Mouse (Mus musculus) MEL (cell line): Measurements from ENCODE around the gene Lsr. TPM values are rescaled to one million over a fixed set of nuclear protein-coding genes. Genes with fewer than 3 reads are reported as not detected.
A peak's percentile ranks its signal among the peaks of the same experiment; 100 is the strongest.

Source experiments
- DNase-seq: peaks from one replicate; pipeline ENCODE4 v3.0.0; 2011; ENCODE audit warnings: low read depth, low spot score
- H3K27ac ChIP-seq: 2 replicates; pipeline ENCODE4 v1.5.1; 2012; ENCODE audit warnings: low read depth, mild to moderate bottlenecking, control low read depth, low read length, moderate library complexity; ENCODE audit not compliant: control insufficient read depth
- H3K27me3 ChIP-seq, 2 experiments: fragments of 150-350 bp in 1 of 2; sonication (generic) in 1 of 2; 2 replicates each; pipeline ENCODE4 v1.6.1; 2012; ENCODE audit warnings: low read length in 2 of 2, mild to moderate bottlenecking in 2 of 2, improper control_type of control experiment in 1 of 2, moderate library complexity in 1 of 2; ENCODE audit not compliant: insufficient read depth in 2 of 2, control insufficient read depth in 1 of 2
- H3K36me3 ChIP-seq, 2 experiments: 2 replicates each; pipeline ENCODE4 v1.6.1; 2012 to 2014; ENCODE audit warnings: low read length in 2 of 2, improper control_type of control experiment in 1 of 2, inconsistent platforms in 1 of 2, mild to moderate bottlenecking in 1 of 2; ENCODE audit not compliant: insufficient read depth in 2 of 2, control insufficient read depth in 1 of 2
- H3K4me1 ChIP-seq, 2 experiments: fragments of 150-350 bp in 1 of 2; sonication (generic) in 1 of 2; 2 replicates each; pipeline ENCODE4 v1.6.1; 2012; ENCODE audit warnings: low read length in 2 of 2, improper control_type of control experiment in 1 of 2, mild to moderate bottlenecking in 1 of 2; ENCODE audit not compliant: insufficient read depth in 2 of 2, control insufficient read depth in 1 of 2
- H3K4me3 ChIP-seq, 2 experiments: fragments of 150-350 bp in 1 of 2; sonication (generic) in 1 of 2; 2 replicates each; pipeline ENCODE4 v1.5.1; 2012; ENCODE audit warnings: low read depth in 2 of 2, low read length in 2 of 2, mild to moderate bottlenecking in 2 of 2, moderate library complexity in 2 of 2, control low read depth in 1 of 2, improper control_type of control experiment in 1 of 2; ENCODE audit not compliant: control insufficient read depth in 1 of 2, insufficient read depth in 1 of 2
- H3K79me2 ChIP-seq: 2 replicates; pipeline ENCODE4 v1.6.1; 2012; ENCODE audit warnings: mild to moderate bottlenecking, low read length, moderate library complexity; ENCODE audit not compliant: control insufficient read depth, poor library complexity, insufficient read depth
- H3K9ac ChIP-seq: 2 replicates; pipeline ENCODE4 v1.6.1; 2012; ENCODE audit warnings: low read depth, mild to moderate bottlenecking, control low read depth, low read length, moderate library complexity; ENCODE audit not compliant: control insufficient read depth, poor library complexity, severe bottlenecking
- H3K9me3 ChIP-seq: fragments of 150-350 bp; sonication (generic); replicated peaks from 2 replicates; pipeline ENCODE4 v1.6.1; 2012; ENCODE audit warnings: mild to moderate bottlenecking, low read length, improper control_type of control experiment, moderate library complexity; ENCODE audit not compliant: insufficient read depth
- CHD1 ChIP-seq: IDR thresholded peaks from 2 replicates; pipeline ENCODE4 v1.6.1; 2012; ENCODE audit warnings: low read depth, mild to moderate bottlenecking, inconsistent platforms, low read length, improper control_type of control experiment
- CHD2 ChIP-seq: IDR thresholded peaks from 2 replicates; pipeline ENCODE4 v1.6.1; 2011; ENCODE audit warnings: low read length, improper control_type of control experiment
- CTCF ChIP-seq, 3 experiments: IDR thresholded peaks in 2 of 3; conservative IDR thresholded peaks in 1 of 3; 2 replicates each; pipeline ENCODE4 v1.5.1; 2011 to 2012; ENCODE audit warnings: low read length in 3 of 3, low read depth in 2 of 3, mild to moderate bottlenecking in 2 of 3, improper control_type of control experiment in 1 of 3, inconsistent platforms in 1 of 3, mixed read lengths in 1 of 3, moderate library complexity in 1 of 3; ENCODE audit not compliant: control insufficient read depth in 1 of 3, insufficient read depth in 1 of 3, poor library complexity in 1 of 3, severe bottlenecking in 1 of 3
- ELF1 ChIP-seq: IDR thresholded peaks from 2 replicates; pipeline ENCODE4 v1.6.1; 2014; ENCODE audit warnings: low read depth, mild to moderate bottlenecking, inconsistent platforms, low read length, improper control_type of control experiment, moderate library complexity
- EP300 ChIP-seq, 2 experiments: IDR thresholded peaks; 2 replicates each; pipeline ENCODE4 v1.6.1; 2011; ENCODE audit warnings: improper control_type of control experiment in 2 of 2, low read length in 2 of 2, low read depth in 1 of 2, mild to moderate bottlenecking in 1 of 2
- ETS1 ChIP-seq: IDR thresholded peaks from 2 replicates; pipeline ENCODE4 v1.6.1; 2012; ENCODE audit warnings: low read depth, mild to moderate bottlenecking, inconsistent platforms, low read length, improper control_type of control experiment, moderate library complexity
- GATA1 ChIP-seq: IDR thresholded peaks from 2 replicates; pipeline ENCODE4 v1.6.1; 2011; ENCODE audit warnings: low read depth, low read length, improper control_type of control experiment
- HCFC1 ChIP-seq: IDR thresholded peaks from 2 replicates; pipeline ENCODE4 v1.6.1; 2012; ENCODE audit warnings: low read depth, mild to moderate bottlenecking, inconsistent platforms, low read length, improper control_type of control experiment, moderate library complexity
- KAT2A ChIP-seq: conservative IDR thresholded peaks from 2 replicates; pipeline ENCODE4 v1.6.1; 2012; ENCODE audit warnings: low read depth, low read length, improper control_type of control experiment, inconsistent platforms
- MAX ChIP-seq: IDR thresholded peaks from 2 replicates; pipeline ENCODE4 v1.6.1; 2011; ENCODE audit warnings: low read length, improper control_type of control experiment
- MEF2A ChIP-seq: IDR thresholded peaks from 2 replicates; pipeline ENCODE4 v1.6.1; 2014; ENCODE audit warnings: low read depth, mild to moderate bottlenecking, inconsistent platforms, low read length, improper control_type of control experiment; ENCODE audit not compliant: poor library complexity, insufficient replicate concordance, severe bottlenecking; ENCODE audit errors: extremely low read depth
- MYB ChIP-seq: IDR thresholded peaks from 2 replicates; pipeline ENCODE4 v1.6.1; 2011; ENCODE audit warnings: mild to moderate bottlenecking, low read depth, low read length, improper control_type of control experiment
- NELFE ChIP-seq: IDR thresholded peaks from 2 replicates; pipeline ENCODE4 v1.6.1; 2011; ENCODE audit warnings: low read depth, low read length, improper control_type of control experiment
- NRF1 ChIP-seq: IDR thresholded peaks from 2 replicates; pipeline ENCODE4 v1.6.1; 2014; ENCODE audit warnings: low read depth, mild to moderate bottlenecking, inconsistent platforms, low read length, improper control_type of control experiment, moderate library complexity; ENCODE audit not compliant: poor library complexity, insufficient read depth, severe bottlenecking
- POLR2AphosphoS2 ChIP-seq: IDR thresholded peaks from 2 replicates; pipeline ENCODE4 v1.6.1; 2011; ENCODE audit warnings: low read length, improper control_type of control experiment
- POLR2AphosphoS5 ChIP-seq: IDR thresholded peaks from 2 replicates; pipeline ENCODE4 v1.6.1; 2012; ENCODE audit warnings: low read depth, borderline replicate concordance, mild to moderate bottlenecking, inconsistent platforms, low read length, moderate library complexity, mixed read lengths
- RAD21 ChIP-seq: IDR thresholded peaks from 2 replicates; pipeline ENCODE4 v1.6.1; 2011; ENCODE audit warnings: mild to moderate bottlenecking, low read depth, low read length, improper control_type of control experiment
- SIN3A ChIP-seq: IDR thresholded peaks from 2 replicates; pipeline ENCODE4 v1.6.1; 2012; ENCODE audit warnings: low read length, improper control_type of control experiment, inconsistent platforms
- TAL1 ChIP-seq: IDR thresholded peaks from 2 replicates; pipeline ENCODE4 v1.6.1; 2012; ENCODE audit warnings: mild to moderate bottlenecking, inconsistent platforms, low read length, moderate library complexity, mixed read lengths
- TCF12 ChIP-seq: IDR thresholded peaks from 2 replicates; pipeline ENCODE4 v1.6.1; 2014; ENCODE audit warnings: low read depth, mild to moderate bottlenecking, inconsistent platforms, low read length, improper control_type of control experiment, moderate library complexity
- USF1 ChIP-seq: IDR thresholded peaks from 2 replicates; pipeline ENCODE4 v1.6.1; 2014; ENCODE audit warnings: low read depth, mild to moderate bottlenecking, inconsistent platforms, low read length, improper control_type of control experiment, moderate library complexity
- USF2 ChIP-seq, 2 experiments: IDR thresholded peaks; 2 replicates each; pipeline ENCODE4 v1.6.1; 2011 to 2012; ENCODE audit warnings: improper control_type of control experiment in 2 of 2, low read length in 2 of 2, borderline replicate concordance in 1 of 2, inconsistent platforms in 1 of 2, low read depth in 1 of 2, mild to moderate bottlenecking in 1 of 2; ENCODE audit not compliant: insufficient read depth in 1 of 2
- ZC3H11A ChIP-seq: IDR thresholded peaks from 2 replicates; pipeline ENCODE4 v1.6.1; 2012; ENCODE audit warnings: low read depth, mild to moderate bottlenecking, inconsistent platforms, low read length, improper control_type of control experiment
- ZNF384 ChIP-seq: IDR thresholded peaks from 2 replicates; pipeline ENCODE4 v1.6.1; 2012; ENCODE audit warnings: low read depth, mild to moderate bottlenecking, inconsistent platforms, low read length, improper control_type of control experiment
- polyA plus RNA-seq, 2 experiments: library from polyadenylated mRNA; stranded (reverse) in 1 of 2; unstranded in 1 of 2; fragments of >175 nt in 1 of 2; fragments of >200 nt in 1 of 2; gene quantifications; 2 replicates each; pipeline versions ENCODE4 v1.2.1 to v1.2.4; 2012; ENCODE audit warnings: low replicate concordance in 2 of 2, low read depth in 1 of 2; ENCODE audit not compliant: insufficient read length in 2 of 2, insufficient read depth in 1 of 2, missing spikeins in 1 of 2
- total RNA-seq: library from RNA; depleted of rRNA; stranded (reverse); fragments of 300-350 nt; gene quantifications from 2 replicates; pipeline ENCODE4 v1.2.3, GENCODE M21; 2012

Lsr gene
- total and polyA plus RNA-seq, 3 experiments, result 0.22 TPM; not detected in 2

DNA sequence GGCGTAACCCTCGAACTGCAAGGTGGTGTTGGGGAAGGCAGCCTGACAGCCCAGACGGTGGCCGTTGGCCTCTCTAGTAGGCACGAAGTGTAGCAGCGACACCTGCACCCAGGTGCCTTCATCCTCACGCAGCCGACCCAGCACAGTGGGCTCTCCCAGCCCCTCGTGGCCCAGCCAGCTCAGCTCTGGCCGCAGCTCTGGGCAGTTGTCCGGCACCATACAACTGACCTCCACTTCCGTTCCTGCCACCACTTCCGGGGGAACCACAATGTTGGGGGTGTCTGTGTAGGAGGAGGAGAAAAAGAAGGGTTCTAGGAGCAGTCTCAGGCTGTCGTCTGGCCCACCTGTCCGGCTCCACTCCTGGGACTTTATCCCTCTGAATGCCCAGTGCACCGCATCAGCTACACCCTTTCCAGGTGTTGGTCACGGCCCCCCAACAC, 64.3 kb downstream of the Lsr start:
- no peaks in the 10 kb centered on the region for H3K79me2 ChIP-seq
- H3K9ac ChIP-seq, result no peak overlapping the region
- no peak for DNase-seq
- H3K36me3 ChIP-seq, result no peaks in the 10 kb centered on the region
- H3K27me3 ChIP-seq, result peaks cover 0 to 2% of the 10 kb centered on the region in 2 experiments; a peak in 3 of 4 replicates
- TF ChIP-seq MYB (no peak), ZC3H11A (no peak), NELFE (no peak), ELF1 (no peak), MAX (no peak), USF2 (IDR thresholded peaks at IDR 0.05; ENCODE audit: borderline replicate concordance in 1 of 2, insufficient read depth in 1 of 2, low read depth in 1 of 2, low read length in 2 of 2) (no peak), SIN3A (no peak), TCF12 (no peak), NRF1 (no peak), POLR2AphosphoS5 (no peak), ZNF384 (no peak)
- no peak overlapping the region for H3K4me3 ChIP-seq
- no peaks in the 10 kb centered on the region for H3K4me1 ChIP-seq
- no peaks in the 10 kb centered on the region for H3K9me3 ChIP-seq
- H3K27ac ChIP-seq, result no peak overlapping the region

DNA sequence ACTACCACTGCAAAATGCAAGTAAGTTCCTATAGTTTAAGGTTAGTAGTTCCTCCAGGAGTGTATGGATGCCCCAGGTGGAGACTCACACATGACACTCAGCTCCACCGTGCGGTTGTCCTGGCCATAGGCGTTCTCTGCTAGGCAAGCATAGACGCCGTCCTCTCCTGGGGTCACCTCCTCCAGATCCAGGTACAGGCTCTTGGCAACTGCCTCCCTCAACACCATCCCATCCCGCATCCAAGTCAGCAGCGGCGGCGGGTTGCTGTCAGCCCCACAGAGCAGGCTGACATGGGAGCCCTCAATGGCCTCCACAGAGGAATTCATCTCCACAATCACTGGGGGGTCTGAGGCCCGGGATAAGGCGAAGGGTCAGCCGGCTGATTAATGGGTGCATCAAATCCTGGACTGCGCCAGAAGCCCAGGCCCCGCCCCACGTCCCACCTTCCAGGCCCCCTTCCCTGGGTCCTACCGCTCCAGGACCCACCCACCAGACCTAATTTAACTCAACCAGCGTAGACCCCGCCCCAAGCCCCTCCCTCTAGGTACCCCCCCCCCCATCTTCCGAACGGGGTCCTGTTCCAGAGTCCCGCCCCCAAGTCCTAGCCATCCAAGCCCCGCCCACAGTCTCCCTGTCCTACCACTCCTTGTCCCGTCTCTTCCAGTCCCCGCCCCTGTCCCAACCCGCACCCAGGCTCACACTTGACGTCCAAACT, 64.8 kb downstream of the Lsr start:
- Histone ChIP-seq H3K79me2 (no peaks in the 10 kb centered on the region), H3K9me3 (no peaks in the 10 kb centered on the region), H3K9ac (no peak overlapping the region), H3K36me3 (no peaks in the 10 kb centered on the region), H3K4me1 (no peaks in the 10 kb centered on the region), H3K4me3 (no peak overlapping the region), H3K27ac (no peak overlapping the region), H3K27me3 (peaks cover 0 to 1% of the 10 kb centered on the region in 2 experiments; a peak in 1 of 4 replicates)
- no peak for TF ChIP-seq ETS1
- TF ChIP-seq POLR2AphosphoS2, result no peak
- no peak for TF ChIP-seq HCFC1
- TF ChIP-seq KAT2A, result no peak
- no peak for TF ChIP-seq GATA1
- TF ChIP-seq SIN3A, result no peak
- TF ChIP-seq CTCF (IDR thresholded peaks at IDR 0.05 in 2 of 3, conservative IDR thresholded peaks at IDR 0.05 in 1 of 3; ENCODE audit: control insufficient read depth in 1 of 3, insufficient read depth in 1 of 3, low read depth in 2 of 3, low read length in 3 of 3, poor library complexity in 1 of 3, severe bottlenecking in 1 of 3), result no peak
- TF ChIP-seq EP300 (IDR thresholded peaks at IDR 0.05; ENCODE audit: low read depth in 1 of 2, low read length in 2 of 2), result no peak
- no peak for TF ChIP-seq RAD21
- TF ChIP-seq MEF2A, result no peak
- TF ChIP-seq CHD2, result no peak
- no peak for TF ChIP-seq ZNF384
- TF ChIP-seq CHD1, result no peak
- TF ChIP-seq USF1, result no peak
- TF ChIP-seq TAL1, result no peak
- no peak for TF ChIP-seq NRF1
- TF ChIP-seq POLR2AphosphoS5, result no peak
- DNase-seq, result peak; percentile 9
